Mouse (Mus musculus) limb, embryonic 15.5 days (tissue): ENCODE measurements around the gene Atp5f1. TPM values are rescaled to one million over a fixed set of nuclear protein-coding genes. Genes with fewer than 3 reads are reported as not detected.

Source experiments
- ATAC-seq: fragments of 200-750 bp; cut with Nextera tagmentation; 2 replicates; pipeline ENCODE4 v1.8.0; 2017; ENCODE audit warnings: low read depth, moderate TSS enrichment; ENCODE audit not compliant: insufficient number of reproducible peaks, low FRiP score, low TSS enrichment
- H3K27ac ChIP-seq: fragments of 300-500 bp; sonication (generic); 2 replicates; pipeline ENCODE4 v1.5.1; 2015; ENCODE audit warnings: moderate library complexity, mild to moderate bottlenecking, inconsistent platforms
- H3K27me3 ChIP-seq: fragments of 300-500 bp; sonication (generic); 2 replicates; pipeline ENCODE4 v1.6.1; 2015; ENCODE audit warnings: inconsistent platforms
- H3K36me3 ChIP-seq: fragments of 300-500 bp; sonication (generic); 2 replicates; pipeline ENCODE4 v1.6.1; 2015; ENCODE audit warnings: inconsistent platforms
- H3K4me1 ChIP-seq: fragments of 300-500 bp; sonication (generic); 2 replicates; pipeline ENCODE4 v1.6.1; 2015; ENCODE audit warnings: inconsistent platforms
- H3K4me2 ChIP-seq: fragments of 300-500 bp; sonication (generic); 2 replicates; pipeline ENCODE4 v1.6.1; 2015; ENCODE audit warnings: mild to moderate bottlenecking, inconsistent platforms
- H3K4me3 ChIP-seq: fragments of 300-500 bp; sonication (generic); 2 replicates; pipeline ENCODE4 v1.5.1; 2015; ENCODE audit warnings: mild to moderate bottlenecking, inconsistent platforms
- H3K9ac ChIP-seq: fragments of 300-500 bp; sonication (generic); 2 replicates; pipeline ENCODE4 v1.6.1; 2015; ENCODE audit warnings: inconsistent platforms
- H3K9me3 ChIP-seq: fragments of 300-500 bp; sonication (generic); 2 replicates; pipeline ENCODE4 v1.6.1; 2016; ENCODE audit warnings: inconsistent platforms
- WGBS: fragments of 180-500 bp; shearing (Covaris S2); methylation state at CpG from one replicate; pipeline ENCODE4 v1.1.7; 2015; 5-methylcytosine and 5-hydroxymethylcytosine counted together
- polyA plus RNA-seq: library from polyadenylated mRNA; unstranded; fragments of >200 nt; fragmentation: Nextera tagmentation; extraction: Ambion mirVana; gene quantifications from 2 replicates; pipeline ENCODE4 v1.2.1, GENCODE M21; 2015

The Atp5f1 gene
- polyA plus RNA-seq, 1 experiment from 2014 or later: 391 TPM

GRCm38 (mm10) chr3:105910519-105911190 is 49.2 kb downstream of the Atp5f1 start:
- H3K36me3 ChIP-seq: no peaks in the 10 kb centered on the region
- WGBS: 82% methylated on average over 11 of the region's 11 CpGs
- ATAC-seq: no peak
- no peaks in the 10 kb centered on the region for H3K9me3 ChIP-seq
- H3K9ac ChIP-seq: no peak overlapping the region
- no peaks in the 10 kb centered on the region for H3K4me1 ChIP-seq
- no peak overlapping the region for H3K27ac ChIP-seq
- no peaks in the 10 kb centered on the region for H3K27me3 ChIP-seq
- no peak overlapping the region for H3K4me3 ChIP-seq
- no peak overlapping the region for H3K4me2 ChIP-seq

- Histone ChIP-seq H3K27ac (no peak overlapping the region), H3K36me3 (no peaks in the 10 kb centered on the region), H3K27me3 (no peaks in the 10 kb centered on the region), H3K9me3 (no peaks in the 10 kb centered on the region), H3K4me3 (no peak overlapping the region), H3K4me2 (no peak overlapping the region), H3K4me1 (no peaks in the 10 kb centered on the region), H3K9ac (no peak overlapping the region)
- no peak for ATAC-seq
- WGBS: 91% methylated on average over 4 of the region's 4 CpGs
Observed at GRCm38 (mm10) chr3:105908976-105909375, 50.9 kb downstream of the Atp5f1 start.

- no peak for ATAC-seq
- no peaks in the 10 kb centered on the region for H3K27me3 ChIP-seq
- H3K9ac ChIP-seq: no peak overlapping the region
- no peaks in the 10 kb centered on the region for H3K4me1 ChIP-seq
- H3K36me3 ChIP-seq: no peaks in the 10 kb centered on the region
- no peak overlapping the region for H3K4me2 ChIP-seq
- 61% methylated on average over 9 of the region's 9 CpGs for WGBS
- H3K9me3 ChIP-seq: no peaks in the 10 kb centered on the region
- H3K27ac ChIP-seq: no peak overlapping the region
- no peak overlapping the region for H3K4me3 ChIP-seq
Observed at GRCm38 (mm10) chr3:105907956-105908655, 51.8 kb downstream of the Atp5f1 start.

GRCm38 (mm10) chr3:105904721-105905120 is 55.2 kb downstream of the Atp5f1 start:
- Histone ChIP-seq H3K9ac (no peak overlapping the region), H3K4me1 (no peaks in the 10 kb centered on the region), H3K27ac (no peak overlapping the region), H3K36me3 (no peaks in the 10 kb centered on the region), H3K4me2 (no peak overlapping the region), H3K9me3 (no peaks in the 10 kb centered on the region), H3K4me3 (no peak overlapping the region), H3K27me3 (no peaks in the 10 kb centered on the region)
- ATAC-seq: no peak
- 90% methylated on average over 9 of the region's 9 CpGs for WGBS

- no peak overlapping the region for H3K4me2 ChIP-seq
- no peak overlapping the region for H3K27ac ChIP-seq
- no peaks in the 10 kb centered on the region for H3K27me3 ChIP-seq
- no peaks in the 10 kb centered on the region for H3K9me3 ChIP-seq
- H3K36me3 ChIP-seq: no peaks in the 10 kb centered on the region
- no peak overlapping the region for H3K9ac ChIP-seq
- no peak for ATAC-seq
- 69% methylated on average over 4 of the region's 4 CpGs for WGBS
- no peaks in the 10 kb centered on the region for H3K4me1 ChIP-seq
- H3K4me3 ChIP-seq: no peak overlapping the region
Observed at GRCm38 (mm10) chr3:105904213-105904612, 55.7 kb downstream of the Atp5f1 start.

GRCm38 (mm10) chr3:105901468-105901867 is 58.4 kb downstream of the Atp5f1 start:
- 75% methylated on average over 4 of the region's 4 CpGs for WGBS
- H3K9me3 ChIP-seq: no peaks in the 10 kb centered on the region

GRCm38 (mm10) chr3:105900716-105901115 is 59.2 kb downstream of the Atp5f1 start:
- Histone ChIP-seq H3K4me1 (0 out of 2 replicates have a peak, but pooled peaks cover 2% of the 10 kb centered on the region), H3K27ac (no peak overlapping the region), H3K27me3 (no peaks in the 10 kb centered on the region), H3K9ac (no peak overlapping the region), H3K4me3 (no peak overlapping the region), H3K36me3 (no peaks in the 10 kb centered on the region), H3K4me2 (no peak overlapping the region), H3K9me3 (no peaks in the 10 kb centered on the region)
- WGBS: 73% methylated on average over 3 of the region's 3 CpGs
- ATAC-seq: no peak

More at GRCm38 (mm10) chr3:105901468-105901867, 58.4 kb downstream of the Atp5f1 start:
- Histone ChIP-seq H3K27ac (no peak overlapping the region), H3K4me1 (0 out of 2 replicates have a peak, but pooled peaks cover 2% of the 10 kb centered on the region), H3K27me3 (no peaks in the 10 kb centered on the region), H3K4me2 (no peak overlapping the region), H3K9ac (no peak overlapping the region), H3K4me3 (no peak overlapping the region), H3K36me3 (no peaks in the 10 kb centered on the region)
- ATAC-seq: no peak

- Histone ChIP-seq H3K27me3 (no peaks in the 10 kb centered on the region), H3K4me3 (no peak overlapping the region), H3K4me1 (peaks cover 6% of the 10 kb centered on the region), H3K4me2 (no peak overlapping the region), H3K36me3 (no peaks in the 10 kb centered on the region), H3K27ac (no peak overlapping the region), H3K9ac (no peak overlapping the region), H3K9me3 (no peaks in the 10 kb centered on the region)
- 72% methylated on average over 6 of the region's 6 CpGs for WGBS
- no peak for ATAC-seq
Observed at GRCm38 (mm10) chr3:105900266-105900665, 59.6 kb downstream of the Atp5f1 start.

- Histone ChIP-seq H3K27ac (no peak overlapping the region), H3K4me2 (no peak overlapping the region), H3K4me3 (no peak overlapping the region), H3K9ac (no peak overlapping the region), H3K27me3 (no peaks in the 10 kb centered on the region), H3K9me3 (no peaks in the 10 kb centered on the region), H3K36me3 (no peaks in the 10 kb centered on the region), H3K4me1 (peaks cover 13% of the 10 kb centered on the region)
- WGBS: 41% methylated on average over 8 of the region's 8 CpGs
- no peak for ATAC-seq
Observed at GRCm38 (mm10) chr3:105899394-105900147, 60.3 kb downstream of the Atp5f1 start.

GRCm38 (mm10) chr3:105898861-105899260 is 61.0 kb downstream of the Atp5f1 start:
- no peak for ATAC-seq
- Histone ChIP-seq H3K4me3 (no peak overlapping the region), H3K9ac (no peak overlapping the region), H3K36me3 (no peaks in the 10 kb centered on the region), H3K27ac (no peak overlapping the region), H3K9me3 (no peaks in the 10 kb centered on the region), H3K4me1 (peaks cover 20% of the 10 kb centered on the region), H3K4me2 (no peak overlapping the region), H3K27me3 (no peaks in the 10 kb centered on the region)
- 75% methylated on average over 11 of the region's 11 CpGs for WGBS

GRCm38 (mm10) chr3:105898325-105898724 is 61.6 kb downstream of the Atp5f1 start:
- 44% methylated on average over 2 of the region's 2 CpGs for WGBS

GRCm38 (mm10) chr3:105896811-105897210 is 63.1 kb downstream of the Atp5f1 start:
- no peak overlapping the region for H3K4me3 ChIP-seq
- no peaks in the 10 kb centered on the region for H3K9me3 ChIP-seq
- no peak overlapping the region for H3K9ac ChIP-seq
- no peaks in the 10 kb centered on the region for H3K27me3 ChIP-seq
- H3K27ac ChIP-seq: no peak overlapping the region
- peaks cover 35% of the 10 kb centered on the region for H3K4me1 ChIP-seq
- no peak for ATAC-seq
- 85% methylated on average over 3 of the region's 3 CpGs for WGBS
- H3K36me3 ChIP-seq: no peaks in the 10 kb centered on the region
- no peak overlapping the region for H3K4me2 ChIP-seq

More at GRCm38 (mm10) chr3:105898325-105898724, 61.6 kb downstream of the Atp5f1 start:
- H3K27me3 ChIP-seq: no peaks in the 10 kb centered on the region
- no peaks in the 10 kb centered on the region for H3K9me3 ChIP-seq
- no peak overlapping the region for H3K9ac ChIP-seq
- no peak overlapping the region for H3K4me3 ChIP-seq
- H3K4me1 ChIP-seq: peaks cover 25% of the 10 kb centered on the region
- H3K36me3 ChIP-seq: no peaks in the 10 kb centered on the region
- H3K27ac ChIP-seq: no peak overlapping the region
- no peak; the same call in 1 of the 2 replicates for ATAC-seq
- no peak overlapping the region for H3K4me2 ChIP-seq
